Mouse (Mus musculus) E14TG2a.4 (cell line): ENCODE results near the gene Bend3.

Experiments used
- CTCF ChIP-seq: conservative IDR thresholded peaks from 2 replicates; pipeline ENCODE4 v1.5.1; 2014; ENCODE audit warnings: low read length
- NANOG ChIP-seq: IDR thresholded peaks from 2 replicates; pipeline ENCODE4 v1.6.1; 2014; ENCODE audit warnings: borderline replicate concordance, low read length, mixed read lengths
- POU5F1 ChIP-seq: IDR thresholded peaks from 2 replicates; pipeline ENCODE4 v1.6.1; 2014; ENCODE audit warnings: low read length, borderline replicate concordance

- no peak for TF ChIP-seq CTCF
- TF ChIP-seq POU5F1, result no peak
- TF ChIP-seq NANOG, result no peak
Measured at GRCm38 (mm10) chr10:43517836-43518235, 39.2 kb downstream of the Bend3 start.
